Comparison of ENCODE assay signal across 8 mouse cellular contexts in the genomic region with DNA sequence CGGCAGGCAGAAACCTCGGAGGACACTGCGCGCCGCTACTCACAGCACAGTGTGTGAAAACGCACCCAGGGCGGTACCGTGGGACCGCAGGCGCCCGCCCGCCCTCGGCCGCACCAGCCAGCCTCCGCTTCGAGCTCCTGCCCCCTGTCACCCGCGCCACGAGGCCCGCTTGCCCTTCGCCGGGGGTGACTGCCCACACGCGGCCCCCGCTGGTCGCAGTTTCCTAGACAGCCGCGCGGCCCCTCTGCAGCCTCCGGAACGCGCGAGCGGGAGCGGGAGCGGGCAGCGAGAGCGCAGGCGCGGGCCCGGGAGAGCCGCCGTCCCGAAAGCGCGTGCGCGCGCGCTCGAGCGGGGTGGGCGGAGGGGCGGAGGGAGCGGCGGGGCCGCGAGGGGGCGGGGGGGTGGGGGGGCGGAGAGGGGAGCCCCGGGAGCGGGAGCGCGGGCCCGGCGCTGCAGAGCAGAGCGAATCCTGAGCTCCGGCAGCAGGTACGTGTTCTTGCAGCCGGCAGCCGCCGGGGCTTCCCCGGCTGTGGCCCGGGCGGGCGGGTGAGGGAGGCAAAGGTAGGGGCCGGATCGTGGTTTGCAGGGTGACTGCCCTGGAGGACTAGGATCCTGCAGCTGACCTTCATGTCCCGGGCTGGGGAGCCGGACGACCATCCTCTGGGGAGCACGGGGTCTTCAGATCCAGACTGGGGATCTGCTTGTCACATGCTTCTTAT. TPM values are rescaled to one million over a fixed set of nuclear protein-coding genes. Genes with fewer than 3 reads are reported as not detected.
DNase-seq lines count a peak whose midpoint lies in the region; ATAC-seq lines count a peak whose summit lies in the region.

Nrg4 (minus strand) TSS at position 330 of the 719 bp plus-strand sequence.
Tmem266 (plus strand) TSS at position 399 of the 719 bp plus-strand sequence.

- 0% methylated on average over 52 of the region's 82 CpGs for WGBS in intestine, embryonic 14.5 days
- under 1% methylated on average over 57 of the region's 82 CpGs for WGBS in midbrain, embryonic 10.5 days

- H3K36me3 ChIP-seq in intestine, embryonic 14.5 days (ENCODE audit: control insufficient read depth, insufficient read depth, low read length): no peaks in the 10 kb centered on the region
- no peaks in the 10 kb centered on the region for H3K36me3 ChIP-seq in midbrain, embryonic 10.5 days

- intact Hi-C loops in gastrocnemius, postnatal 14 days (cut with DNase I; ENCODE audit: low total_unique reads): no loop called here
- intact Hi-C loops in left cerebral cortex, postnatal 36 days (cut with DNase I): no loop called here

- H3K27ac ChIP-seq in intestine, embryonic 14.5 days (ENCODE audit: low read depth): no peak within 1 kb of the TSS
- H3K27ac ChIP-seq in midbrain, embryonic 10.5 days (replicated peaks): peak within 1 kb of the TSS; percentile 90

- DNase-seq in WW6 (ENCODE audit: low read depth, low spot score): peak; percentile 38
- peak; percentile 66 to 85 for DNase-seq in cerebellum, postnatal 4 days (ENCODE audit: low spot score in 2 of 2)
- DNase-seq in gastrocnemius, postnatal 14 days: peak; percentile 70
- peak; percentile 89 for DNase-seq in intestine, embryonic 14.5 days (ENCODE audit: low spot score)
- peak; percentile 81 to 88 for DNase-seq in left cerebral cortex, postnatal 36 days (ENCODE audit: low spot score in 2 of 2)
- peak; percentile 88 for DNase-seq in midbrain, embryonic 10.5 days (ENCODE audit: low spot score)
- peak; percentile 38 for DNase-seq in skeletal muscle tissue, adult 2 months (ENCODE audit: low read depth, low spot score)

- peak within 1 kb of the TSS; percentile 81 for H3K4me2 ChIP-seq in intestine, embryonic 14.5 days (ENCODE audit: low read length)

- H3K4me1 ChIP-seq in intestine, embryonic 14.5 days (replicated peaks; ENCODE audit: control insufficient read depth, insufficient read depth, low read length): no peaks in the 10 kb centered on the region
- H3K4me1 ChIP-seq in midbrain, embryonic 10.5 days: peaks cover 29% of the 10 kb centered on the region

- peak within 1 kb of the TSS; percentile 65 for H3K4me3 ChIP-seq in intestine, embryonic 14.5 days (ENCODE audit: low read depth, low read length)
- H3K4me3 ChIP-seq in midbrain, embryonic 10.5 days: peak within 1 kb of the TSS; percentile 83

- H3K9ac ChIP-seq in intestine, embryonic 14.5 days (ENCODE audit: low read length): peak within 1 kb of the TSS; percentile 58

- peaks cover 52% of the 10 kb centered on the region for H3K27me3 ChIP-seq in intestine, embryonic 14.5 days (replicated peaks; ENCODE audit: control insufficient read depth, insufficient read depth, low read length)
- H3K27me3 ChIP-seq in midbrain, embryonic 10.5 days (ENCODE audit: low read depth, poor library complexity, severe bottlenecking): peaks cover 68% of the 10 kb centered on the region

- no peaks in the 10 kb centered on the region for H3K9me3 ChIP-seq in intestine, embryonic 14.5 days (ENCODE audit: control insufficient read depth, low read length)
- no peaks in the 10 kb centered on the region for H3K9me3 ChIP-seq in midbrain, embryonic 10.5 days (replicated peaks)

- peak; percentile 87 for ATAC-seq in intestine, embryonic 14.5 days (replicated peaks; ENCODE audit: low FRiP score, low TSS enrichment, low read depth)
- no peak for ATAC-seq in erythroid progenitor cell, adult 5-6 weeks (replicated peaks; ENCODE audit: low FRiP score, poor library complexity, severe bottlenecking)

RNA-seq across cellular contexts. Expression of gene Nrg4, which starts in this region (rescaled TPM):
- under 1 TPM in 1 of 2 experiments, not detected in 1; 0.18 TPM for total RNA-seq in gastrocnemius, postnatal 14 days (2021)
- 1.3 and 1.5 TPM in 2 replicates for polyA plus RNA-seq in intestine, embryonic 14.5 days (2014; fragmentation: Nextera tagmentation; extraction: Ambion mirVana)
- total RNA-seq in left cerebral cortex, postnatal 36 days (2021): 1 to 10 TPM in 1 of 2 experiments, under 1 TPM in 1; 0.96 to 1.0 TPM
- 0.87 and 1.0 TPM in 2 replicates for polyA plus RNA-seq in midbrain, embryonic 10.5 days (2016; fragmentation: Nextera tagmentation; extraction: Ambion mirVana)
- total RNA-seq in erythroid progenitor cell, adult 5-6 weeks (2015; ENCODE audit: low replicate concordance): 1.7 and 3.6 TPM in 2 replicates
- 2.3 and 2.7 TPM in 2 replicates for total RNA-seq in erythroid progenitor cell, adult 5-6 weeks (2017; ENCODE audit: low replicate concordance)

RNA-seq across cellular contexts. Expression of gene Tmem266, which starts in this region (rescaled TPM):
- total RNA-seq in gastrocnemius, postnatal 14 days (2021): under 1 TPM; 0.27 to 0.44 TPM
- polyA plus RNA-seq in intestine, embryonic 14.5 days (2014; fragmentation: Nextera tagmentation; extraction: Ambion mirVana): 0.54 and 0.77 TPM in 2 replicates
- total RNA-seq in left cerebral cortex, postnatal 36 days (2021): 1 to 10 TPM; 8.5 to 10.0 TPM
- 0.31 and 0.62 TPM in 2 replicates for polyA plus RNA-seq in midbrain, embryonic 10.5 days (2016; fragmentation: Nextera tagmentation; extraction: Ambion mirVana)
- not detected in 2 replicates for total RNA-seq in erythroid progenitor cell, adult 5-6 weeks (2015; ENCODE audit: low replicate concordance)
- total RNA-seq in erythroid progenitor cell, adult 5-6 weeks (2017; ENCODE audit: low replicate concordance): not detected in 2 replicates

Comparison
In these comparisons a context has a peak if more than half of its experiments do, and no peak if none do; other contexts are left out.
1. RNA of gene Tmem266 (total RNA-seq): 8.5 to 10.0 TPM in left cerebral cortex, postnatal 36 days; 0.27 to 0.44 TPM in gastrocnemius, postnatal 14 days and not detected in erythroid progenitor cell, adult 5-6 weeks; every median in the first group is over 4 times any median in the second.
2. Peak in DNase-seq in gastrocnemius, postnatal 14 days; RNA of the genes that start here not detected or under 1 TPM.
3. DNase-seq: peak in every context shown above with its lines; median percentile 89 in intestine, embryonic 14.5 days; 88 in midbrain, embryonic 10.5 days; 84 in left cerebral cortex, postnatal 36 days; 76 in cerebellum, postnatal 4 days; 70 in gastrocnemius, postnatal 14 days; 38 in WW6; 38 in skeletal muscle tissue, adult 2 months.